Mouse (Mus musculus): Measurements from ENCODE around the gene Pitpnm2.

Gene Pitpnm2

GRCm38 (mm10) chr5:124204127-124204794 is 45.3 kb downstream of the Pitpnm2 start:
- DNase-seq (ENCODE audit: extremely low spot score, low read depth, low spot score): no peak

DNA sequence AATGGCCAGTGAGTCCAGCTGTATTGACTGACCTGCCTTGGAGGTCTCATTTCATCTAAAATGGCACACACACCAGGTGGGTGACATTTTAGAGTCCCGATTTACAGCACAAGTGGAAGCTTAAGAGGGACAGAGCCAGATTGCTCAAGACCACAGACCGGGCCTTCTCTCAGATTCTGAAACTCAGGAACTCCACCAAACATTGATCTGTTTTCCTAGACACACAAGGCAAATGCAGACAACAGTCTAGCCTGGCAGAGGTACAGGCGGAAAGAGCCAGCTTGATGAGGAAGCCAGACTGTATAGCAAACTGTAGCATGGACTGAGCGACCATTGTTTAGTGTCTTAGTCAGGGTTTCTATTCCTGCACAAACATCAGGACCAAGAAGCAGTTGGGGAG is 46.3 kb downstream of the Pitpnm2 start:
- DNase-seq (ENCODE audit: extremely low spot score, low read depth, low spot score): no peak

DNA sequence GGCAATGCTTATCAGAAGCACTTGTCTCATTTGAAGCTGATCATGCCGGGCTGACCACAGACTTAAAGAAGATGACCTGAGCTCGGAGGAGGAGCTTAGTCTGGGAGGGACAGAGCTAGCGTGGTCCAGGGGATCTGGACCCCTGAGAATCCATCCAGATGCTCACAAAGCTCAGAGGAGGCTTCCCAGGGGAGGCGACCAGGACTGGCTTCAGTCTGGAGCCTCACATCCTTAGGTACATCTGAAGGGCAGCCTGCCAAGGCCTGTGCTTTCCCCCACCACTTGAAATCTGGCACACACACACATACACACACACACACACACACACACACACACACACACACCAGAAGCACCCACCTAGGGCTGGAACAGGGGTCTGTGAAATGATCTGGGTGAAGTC is 47.5 kb downstream of the Pitpnm2 start:
- DNase-seq (ENCODE audit: extremely low spot score, low read depth, low spot score): no peak

GRCm38 (mm10) chr5:124201564-124201963 is 48.0 kb downstream of the Pitpnm2 start:
- DNase-seq (ENCODE audit: extremely low spot score, low read depth, low spot score): no peak

DNA sequence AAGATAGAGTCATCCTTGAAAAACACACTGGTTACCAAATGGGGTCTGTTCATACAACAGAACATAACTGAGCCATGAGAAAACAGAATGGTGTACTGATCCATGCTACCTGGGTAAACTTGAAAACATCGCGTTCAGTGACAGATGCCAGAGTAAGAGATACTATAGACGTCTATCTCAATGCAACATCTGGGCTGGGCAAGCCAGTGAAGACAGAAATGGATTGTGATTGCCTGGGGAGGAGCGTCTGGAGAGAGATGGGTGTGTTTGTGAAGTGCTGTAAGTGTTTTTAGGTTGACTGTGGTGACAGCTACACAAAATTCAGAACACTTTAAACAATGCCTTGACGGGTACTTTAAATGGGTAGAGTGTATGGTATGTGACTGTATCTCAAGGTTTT is 48.7 kb downstream of the Pitpnm2 start:
- no peak for DNase-seq (ENCODE audit: extremely low spot score, low read depth, low spot score)

GRCm38 (mm10) chr5:124199168-124199567 is 50.4 kb downstream of the Pitpnm2 start:
- DNase-seq (ENCODE audit: extremely low spot score, low read depth, low spot score): no peak

- DNase-seq (ENCODE audit: extremely low spot score, low read depth, low spot score): no peak
These were observed 51.1 kb downstream of the Pitpnm2 start for GRCm38 (mm10) chr5:124198473-124198872.

- no peak for DNase-seq (ENCODE audit: extremely low spot score, low read depth, low spot score)
These were observed 53.5 kb downstream of the Pitpnm2 start for GRCm38 (mm10) chr5:124196082-124196481.

GRCm38 (mm10) chr5:124194386-124195084 is 55.0 kb downstream of the Pitpnm2 start:
- no peak for DNase-seq (ENCODE audit: extremely low spot score, low read depth, low spot score)

GRCm38 (mm10) chr5:124193286-124194112 is 56.1 kb downstream of the Pitpnm2 start:
- DNase-seq (ENCODE audit: extremely low spot score, low read depth, low spot score): no peak

DNA sequence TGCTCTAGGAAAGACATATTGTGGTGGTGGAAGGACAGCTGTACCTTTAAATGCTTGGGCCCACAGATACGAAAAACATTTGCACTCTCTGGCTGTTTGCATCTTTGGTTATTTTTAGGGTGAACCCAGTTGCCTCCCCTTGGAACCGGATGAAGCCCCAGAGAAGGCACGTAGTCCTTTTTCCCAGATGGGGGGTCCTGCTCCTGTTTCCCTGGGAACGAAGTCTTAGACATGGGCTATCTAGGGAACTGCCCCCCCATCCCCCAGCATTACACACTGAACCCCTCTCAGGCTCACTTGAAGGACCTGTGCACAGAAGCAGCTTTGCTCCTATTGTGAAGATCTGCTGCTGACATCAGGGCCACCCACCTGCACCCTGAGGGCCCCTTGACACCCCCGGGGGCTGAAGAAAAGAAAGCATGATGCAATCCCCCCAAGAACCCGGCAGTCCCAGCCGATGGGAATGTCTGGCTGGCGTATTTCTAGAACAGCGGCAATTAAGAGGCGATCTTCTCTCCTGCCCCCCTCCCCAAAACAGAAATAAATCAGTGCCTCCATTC is 56.8 kb downstream of the Pitpnm2 start:
- DNase-seq (ENCODE audit: extremely low spot score, low read depth, low spot score): no peak

GRCm38 (mm10) chr5:124192251-124192710 is 57.3 kb downstream of the Pitpnm2 start:
- no peak for DNase-seq (ENCODE audit: extremely low spot score, low read depth, low spot score)

DNA sequence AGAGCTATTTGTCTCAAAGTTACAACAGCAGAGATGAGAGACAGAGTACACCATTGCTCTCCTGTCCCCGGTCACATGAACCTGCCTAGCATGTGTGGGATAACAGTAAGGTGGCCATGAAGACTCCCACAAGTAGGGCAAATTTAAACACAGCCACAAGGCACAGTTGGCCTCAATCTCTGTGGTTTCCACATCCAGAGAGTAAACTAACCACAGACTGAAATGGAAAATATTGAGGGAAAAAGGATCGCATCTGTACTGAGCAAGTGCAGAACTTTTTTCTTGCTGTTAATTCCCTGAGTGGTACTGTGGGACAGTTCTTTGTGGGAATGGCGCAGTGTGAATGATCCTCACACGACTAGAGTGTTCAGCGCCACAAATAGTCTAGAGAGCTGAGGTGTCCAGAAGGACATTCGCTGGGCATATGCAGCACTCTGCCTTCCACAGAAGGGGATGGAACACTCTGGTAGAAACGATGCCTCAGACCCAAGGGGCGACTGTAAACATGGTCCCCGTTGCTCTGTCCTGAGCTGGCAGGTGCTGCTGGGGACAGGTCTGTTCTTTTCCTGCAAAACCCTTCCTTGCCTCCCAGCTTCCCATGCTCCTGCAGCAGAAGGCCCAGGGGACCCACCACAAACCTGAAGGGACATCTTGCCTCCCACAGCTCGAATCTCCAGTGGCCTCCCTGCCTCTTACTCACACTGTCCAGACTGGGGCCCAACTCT is 59.3 kb downstream of the Pitpnm2 start:
- DNase-seq (ENCODE audit: extremely low spot score, low read depth, low spot score): no peak

- no peak for DNase-seq (ENCODE audit: extremely low spot score, low read depth, low spot score)
These were observed 60.0 kb downstream of the Pitpnm2 start for GRCm38 (mm10) chr5:124189572-124189981.

DNA sequence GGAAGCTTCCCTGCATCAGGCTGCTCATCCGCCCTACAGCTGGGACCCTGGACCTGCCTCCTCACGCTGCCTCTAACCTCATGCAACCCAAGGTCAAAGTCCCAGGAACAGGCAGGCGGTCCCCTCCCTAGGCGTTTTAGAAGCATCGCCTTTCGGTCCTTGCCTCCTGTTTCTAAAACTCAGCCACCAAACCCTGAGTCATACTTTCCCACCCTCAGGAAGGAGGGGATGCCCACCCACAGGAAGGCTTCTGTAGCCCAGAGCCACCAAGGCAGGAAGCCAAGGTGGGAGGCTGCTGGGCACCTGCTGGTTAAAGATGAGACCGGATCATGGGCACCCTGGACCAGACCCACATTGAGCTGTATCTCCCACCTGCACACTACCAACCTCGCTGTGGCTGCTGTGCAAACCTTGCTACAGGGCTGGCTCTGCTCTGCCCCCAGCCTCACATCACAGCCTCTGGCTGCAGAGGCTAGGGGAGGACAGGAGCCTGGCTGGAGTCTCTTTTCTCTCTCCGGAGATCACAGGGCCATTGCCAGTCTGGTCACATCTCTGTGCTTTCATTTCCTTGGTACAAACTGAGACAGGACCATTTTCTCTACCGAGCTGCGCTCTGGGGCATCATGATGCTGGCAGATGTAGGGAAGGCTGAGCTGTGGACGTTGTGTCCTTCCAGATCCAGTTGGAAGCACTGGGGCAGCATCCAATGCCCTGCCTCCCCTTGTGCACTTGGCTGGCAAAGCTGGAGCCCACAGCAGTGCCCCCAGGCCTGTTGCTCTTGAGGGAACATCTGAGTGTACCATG is 61.9 kb downstream of the Pitpnm2 start:
- no peak for DNase-seq (ENCODE audit: extremely low spot score, low read depth, low spot score)

GRCm38 (mm10) chr5:124186981-124187507 is 62.5 kb downstream of the Pitpnm2 start:
- no peak for DNase-seq (ENCODE audit: extremely low spot score, low read depth, low spot score)

DNA sequence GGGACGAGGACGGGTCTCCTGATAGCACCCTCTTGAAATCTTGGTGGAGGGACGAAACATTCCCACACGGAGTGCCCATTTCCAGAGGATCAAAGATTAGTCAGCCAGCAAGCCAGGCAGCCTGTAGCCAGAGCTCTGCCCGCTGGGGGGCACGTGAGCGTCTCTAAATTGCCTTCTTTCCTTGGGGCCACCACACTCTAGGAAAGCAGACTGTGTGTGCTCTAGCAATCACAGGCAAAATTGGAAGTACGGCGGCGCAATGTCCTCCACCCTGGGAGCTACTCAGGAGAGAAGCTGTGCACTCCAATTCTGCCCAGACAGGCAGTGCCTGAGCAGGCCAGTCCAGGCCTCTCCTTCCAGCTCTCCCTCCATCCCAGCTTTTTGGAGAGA is 63.1 kb downstream of the Pitpnm2 start:
- no peak for DNase-seq (ENCODE audit: extremely low spot score, low read depth, low spot score)

- no peak for DNase-seq (ENCODE audit: extremely low spot score, low read depth, low spot score)
These were observed 63.7 kb downstream of the Pitpnm2 start for GRCm38 (mm10) chr5:124185706-124186464.

Measured in hindlimb bud, embryonic 11.5 days (tissue).